Mouse (Mus musculus): Measurements from ENCODE around the gene Kctd6. TPM values are rescaled to one million over a fixed set of nuclear protein-coding genes. Genes with fewer than 3 reads are reported as not detected.

The Kctd6 gene
- total RNA-seq, 1 experiment from 2014 or later = 13.6 TPM

- no peak for ATAC-seq (replicated peaks; ENCODE audit: insufficient number of reproducible peaks, low FRiP score, low TSS enrichment, poor library complexity, severe bottlenecking)
Measured at GRCm38 (mm10) chr14:8209896-8210295, 4.0 kb upstream of the Kctd6 start.

GRCm38 (mm10) chr14:8212996-8213395, 944 bp upstream of the Kctd6 start:
- ATAC-seq (replicated peaks; ENCODE audit: insufficient number of reproducible peaks, low FRiP score, low TSS enrichment, poor library complexity, severe bottlenecking) = no peak

- no peak for ATAC-seq (replicated peaks; ENCODE audit: insufficient number of reproducible peaks, low FRiP score, low TSS enrichment, poor library complexity, severe bottlenecking)
Measured at GRCm38 (mm10) chr14:8214299-8215207, 613 bp downstream of the Kctd6 start.

GRCm38 (mm10) chr14:8215208-8215778, 1.4 kb downstream of the Kctd6 start:
- ATAC-seq (replicated peaks; ENCODE audit: insufficient number of reproducible peaks, low FRiP score, low TSS enrichment, poor library complexity, severe bottlenecking) = no peak

- ATAC-seq (replicated peaks; ENCODE audit: insufficient number of reproducible peaks, low FRiP score, low TSS enrichment, poor library complexity, severe bottlenecking) = no peak
Measured at GRCm38 (mm10) chr14:8216100-8216499, 2.2 kb downstream of the Kctd6 start.

- no peak for ATAC-seq (replicated peaks; ENCODE audit: insufficient number of reproducible peaks, low FRiP score, low TSS enrichment, poor library complexity, severe bottlenecking)
Measured at GRCm38 (mm10) chr14:8218238-8218637, 4.3 kb downstream of the Kctd6 start.

- no peak for ATAC-seq (replicated peaks; ENCODE audit: insufficient number of reproducible peaks, low FRiP score, low TSS enrichment, poor library complexity, severe bottlenecking)
Measured at GRCm38 (mm10) chr14:8218730-8219380, 4.9 kb downstream of the Kctd6 start.

- no peak for ATAC-seq (replicated peaks; ENCODE audit: insufficient number of reproducible peaks, low FRiP score, low TSS enrichment, poor library complexity, severe bottlenecking)
Measured at GRCm38 (mm10) chr14:8219876-8220275, 5.9 kb downstream of the Kctd6 start.

- ATAC-seq (replicated peaks; ENCODE audit: insufficient number of reproducible peaks, low FRiP score, low TSS enrichment, poor library complexity, severe bottlenecking) = no peak
Measured at GRCm38 (mm10) chr14:8220306-8220705, 6.4 kb downstream of the Kctd6 start.

GRCm38 (mm10) chr14:8220912-8221311, 7.0 kb downstream of the Kctd6 start:
- ATAC-seq (replicated peaks; ENCODE audit: insufficient number of reproducible peaks, low FRiP score, low TSS enrichment, poor library complexity, severe bottlenecking) = no peak

GRCm38 (mm10) chr14:8222561-8222960, 8.6 kb downstream of the Kctd6 start:
- no peak for ATAC-seq (replicated peaks; ENCODE audit: insufficient number of reproducible peaks, low FRiP score, low TSS enrichment, poor library complexity, severe bottlenecking)

- ATAC-seq (replicated peaks; ENCODE audit: insufficient number of reproducible peaks, low FRiP score, low TSS enrichment, poor library complexity, severe bottlenecking) = peak; percentile 69
Measured at GRCm38 (mm10) chr14:8223506-8224293, 9.8 kb downstream of the Kctd6 start.

GRCm38 (mm10) chr14:8224805-8225204, 10.9 kb downstream of the Kctd6 start:
- no peak for ATAC-seq (replicated peaks; ENCODE audit: insufficient number of reproducible peaks, low FRiP score, low TSS enrichment, poor library complexity, severe bottlenecking)

- no peak for ATAC-seq (replicated peaks; ENCODE audit: insufficient number of reproducible peaks, low FRiP score, low TSS enrichment, poor library complexity, severe bottlenecking)
Measured at GRCm38 (mm10) chr14:8229367-8230019, 15.6 kb downstream of the Kctd6 start.

- ATAC-seq (replicated peaks; ENCODE audit: insufficient number of reproducible peaks, low FRiP score, low TSS enrichment, poor library complexity, severe bottlenecking) = no peak
Measured at GRCm38 (mm10) chr14:8232155-8232910, 18.4 kb downstream of the Kctd6 start.

GRCm38 (mm10) chr14:8233252-8233651, 19.3 kb downstream of the Kctd6 start:
- no peak for ATAC-seq (replicated peaks; ENCODE audit: insufficient number of reproducible peaks, low FRiP score, low TSS enrichment, poor library complexity, severe bottlenecking)

- no peak for ATAC-seq (replicated peaks; ENCODE audit: insufficient number of reproducible peaks, low FRiP score, low TSS enrichment, poor library complexity, severe bottlenecking)
Measured at GRCm38 (mm10) chr14:8241816-8242215, 27.9 kb downstream of the Kctd6 start.

GRCm38 (mm10) chr14:8242388-8242920, 28.5 kb downstream of the Kctd6 start:
- ATAC-seq (replicated peaks; ENCODE audit: insufficient number of reproducible peaks, low FRiP score, low TSS enrichment, poor library complexity, severe bottlenecking) = no peak

Measured in monocyte, adult 5-6 weeks (primary cell).